Mouse (Mus musculus): Measurements from ENCODE around the gene Alkbh3.
A peak's percentile ranks its signal among the peaks of the same experiment; 100 is the strongest.

Alkbh3 gene

GRCm38 (mm10) chr2:94010335-94011291 lies at the start of gene Alkbh3:
TSS of gene Alkbh3 (minus strand) at chr2:94010807.
- peak; percentile 97 for DNase-seq (ENCODE audit: low spot score in 2 of 2)

GRCm38 (mm10) chr2:94059459-94059858 lies 48.9 kb upstream of the Alkbh3 start:
- peak in 1 of 2 experiments; percentile 62 for DNase-seq (ENCODE audit: low spot score in 2 of 2)

GRCm38 (mm10) chr2:94054813-94055212 lies 44.2 kb upstream of the Alkbh3 start:
- peak; percentile 50 to 62 for DNase-seq (ENCODE audit: low spot score in 2 of 2)

- DNase-seq (ENCODE audit: low spot score in 2 of 2), result no peak
Observed at GRCm38 (mm10) chr2:94051952-94052351, 41.3 kb upstream of the Alkbh3 start.

GRCm38 (mm10) chr2:94050901-94051300 lies 40.3 kb upstream of the Alkbh3 start:
- no peak for DNase-seq (ENCODE audit: low spot score in 2 of 2)

GRCm38 (mm10) chr2:94049471-94050176 lies 39.0 kb upstream of the Alkbh3 start:
- no peak for DNase-seq (ENCODE audit: low spot score in 2 of 2)

GRCm38 (mm10) chr2:94048733-94049470 lies 38.3 kb upstream of the Alkbh3 start:
- no peak for DNase-seq (ENCODE audit: low spot score in 2 of 2)

GRCm38 (mm10) chr2:94048271-94048670 lies 37.7 kb upstream of the Alkbh3 start:
- no peak for DNase-seq (ENCODE audit: low spot score in 2 of 2)

GRCm38 (mm10) chr2:94045411-94046090 lies 34.9 kb upstream of the Alkbh3 start:
- no peak for DNase-seq (ENCODE audit: low spot score in 2 of 2)

GRCm38 (mm10) chr2:94044174-94044573 lies 33.6 kb upstream of the Alkbh3 start:
- no peak for DNase-seq (ENCODE audit: low spot score in 2 of 2)

GRCm38 (mm10) chr2:94043662-94044061 lies 33.1 kb upstream of the Alkbh3 start:
- peak; percentile 68 to 79 for DNase-seq (ENCODE audit: low spot score in 2 of 2)

GRCm38 (mm10) chr2:94042461-94042860 lies 31.9 kb upstream of the Alkbh3 start:
- DNase-seq (ENCODE audit: low spot score in 2 of 2), result no peak

GRCm38 (mm10) chr2:94040391-94041125 lies 30.0 kb upstream of the Alkbh3 start:
- no peak for DNase-seq (ENCODE audit: low spot score in 2 of 2)

- peak; percentile 89 to 91 for DNase-seq (ENCODE audit: low spot score in 2 of 2)
Observed at GRCm38 (mm10) chr2:94035428-94036331, 25.1 kb upstream of the Alkbh3 start.

GRCm38 (mm10) chr2:94030602-94031001 lies 20.0 kb upstream of the Alkbh3 start:
- no peak for DNase-seq (ENCODE audit: low spot score in 2 of 2)

- DNase-seq (ENCODE audit: low spot score in 2 of 2), result no peak
Observed at GRCm38 (mm10) chr2:94024637-94025036, 14.0 kb upstream of the Alkbh3 start.

- peak; percentile 93 to 94 for DNase-seq (ENCODE audit: low spot score in 2 of 2)
Observed at GRCm38 (mm10) chr2:94002331-94002730, 8.3 kb downstream of the Alkbh3 start.

- DNase-seq (ENCODE audit: low spot score in 2 of 2), result no peak
Observed at GRCm38 (mm10) chr2:94001918-94002317, 8.7 kb downstream of the Alkbh3 start.

GRCm38 (mm10) chr2:94001411-94001810 lies 9.2 kb downstream of the Alkbh3 start:
- DNase-seq (ENCODE audit: low spot score in 2 of 2), result no peak

- no peak for DNase-seq (ENCODE audit: low spot score in 2 of 2)
Observed at GRCm38 (mm10) chr2:93996254-93996653, 14.4 kb downstream of the Alkbh3 start, which contains the start of gene Gm27027. TSS of gene Gm27027 (minus strand) at chr2:93996354.
